Mouse (Mus musculus) embryo, embryonic 11.5 days (tissue): ENCODE measurements around the gene Mapk1ip1.

Experiments used
- DNase-seq: peaks from one replicate; pipeline ENCODE4 v3.0.0-alpha.2; 2012; ENCODE audit warnings: low read depth, low spot score

The Mapk1ip1 gene

GRCm38 (mm10) chr7:138840594-138841021 is 5.5 kb downstream of the Mapk1ip1 start:
- DNase-seq = peak; percentile 79

GRCm38 (mm10) chr7:138835028-138835427 is 11.0 kb downstream of the Mapk1ip1 start:
- DNase-seq = no peak

DNA sequence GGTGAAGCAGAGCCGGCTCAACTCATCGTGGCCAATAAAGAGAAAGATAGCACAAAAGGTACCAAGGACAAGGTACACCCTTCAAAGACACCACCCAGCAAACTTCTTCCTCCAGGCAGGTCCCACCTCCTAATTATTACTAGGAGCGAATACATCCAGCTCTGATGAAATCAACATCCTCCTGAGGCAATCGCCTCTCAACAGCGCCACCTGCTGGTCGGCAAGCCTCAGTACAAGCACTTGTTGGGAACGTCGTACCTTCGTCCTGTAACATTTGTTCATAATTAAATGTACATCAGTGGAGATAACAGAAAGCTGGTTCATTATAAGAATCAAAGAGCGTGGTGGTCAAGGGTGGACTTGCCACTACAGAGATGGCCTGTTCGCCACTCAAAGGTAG is 18.3 kb downstream of the Mapk1ip1 start:
- DNase-seq = peak; percentile 63

DNA sequence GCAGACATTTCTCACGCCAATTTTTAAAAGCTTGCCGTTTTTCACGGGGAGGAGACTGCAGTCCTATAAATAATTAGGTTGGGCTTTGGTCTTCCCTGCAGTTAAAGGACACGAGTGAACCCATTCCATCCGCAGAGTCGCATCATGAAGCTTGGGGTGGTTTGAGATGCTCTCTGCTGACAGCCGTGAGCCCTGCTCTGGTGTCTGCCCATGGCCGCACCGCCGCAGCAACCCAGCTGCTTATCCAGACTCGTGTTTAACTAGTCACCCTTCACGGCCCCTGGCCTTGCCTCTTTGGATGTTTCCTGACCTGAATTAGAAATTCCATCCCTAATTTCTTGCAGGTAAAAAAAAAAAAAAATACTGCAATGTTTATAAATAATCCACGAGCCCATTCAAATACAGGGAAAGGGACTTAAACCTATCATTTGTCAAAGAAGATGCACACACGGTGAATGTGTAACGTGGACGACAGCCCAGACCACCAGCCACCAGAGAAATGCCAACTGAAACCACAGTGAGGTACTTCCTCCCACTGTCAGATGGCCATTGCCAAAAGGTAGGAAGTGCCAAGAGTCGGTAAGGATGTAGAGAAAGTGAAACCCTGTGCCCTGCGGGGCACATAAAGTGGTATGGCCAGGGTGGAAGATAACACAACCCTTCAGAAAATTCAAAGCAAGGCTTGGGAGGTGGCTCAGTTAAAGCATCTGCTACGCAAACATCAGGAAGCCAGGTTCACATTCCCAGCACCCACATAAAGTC is 20.9 kb downstream of the Mapk1ip1 start:
- no peak for DNase-seq

GRCm38 (mm10) chr7:138824423-138824822 is 21.6 kb downstream of the Mapk1ip1 start:
- no peak for DNase-seq

DNA sequence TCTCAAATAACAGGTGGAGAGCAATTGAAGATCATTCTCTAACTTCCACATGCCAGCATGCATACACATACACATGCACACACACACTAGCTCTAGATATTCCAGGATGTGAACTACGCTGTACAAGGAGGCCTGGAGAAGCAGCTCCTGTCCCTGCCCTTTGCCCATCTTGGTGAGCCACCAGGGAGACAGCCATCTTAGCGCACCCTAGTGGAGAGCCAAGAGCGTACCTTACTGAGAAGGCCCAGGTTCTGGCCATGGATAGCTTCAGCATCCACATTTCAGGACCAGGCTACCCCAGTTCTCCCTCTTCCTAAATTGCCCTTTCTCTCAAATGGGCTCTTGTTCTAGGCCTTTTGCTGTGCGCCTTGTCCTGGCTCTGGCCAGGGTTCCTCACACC is 27.8 kb downstream of the Mapk1ip1 start:
- no peak for DNase-seq

GRCm38 (mm10) chr7:138813213-138813875 is 32.7 kb downstream of the Mapk1ip1 start:
- DNase-seq = no peak

GRCm38 (mm10) chr7:138807146-138807545 is 38.9 kb downstream of the Mapk1ip1 start:
- DNase-seq = no peak

- no peak for DNase-seq
Measured at GRCm38 (mm10) chr7:138803386-138803785, 42.7 kb downstream of the Mapk1ip1 start.

DNA sequence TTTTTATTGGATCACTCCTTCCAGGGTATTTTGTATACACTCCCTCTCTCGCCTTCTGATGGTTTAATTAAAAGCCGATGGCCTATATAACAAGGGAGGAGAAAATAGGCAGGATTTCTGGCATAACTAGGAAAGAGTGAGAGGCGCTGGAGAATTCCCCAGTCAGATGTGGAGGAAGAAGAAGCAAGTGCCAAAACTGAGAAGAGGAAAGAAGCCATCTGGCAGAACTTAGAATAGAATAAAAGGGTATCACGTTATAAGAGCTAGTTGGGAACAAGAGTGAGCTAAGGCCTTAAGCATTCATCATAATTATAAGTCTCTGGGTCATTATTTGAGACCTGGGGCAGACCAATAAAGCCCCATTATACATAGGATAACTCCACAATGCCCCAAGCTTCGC is 58.0 kb downstream of the Mapk1ip1 start:
- DNase-seq = no peak
